Mouse (Mus musculus): ENCODE results near the gene Mast2.

Mast2 gene

DNA sequence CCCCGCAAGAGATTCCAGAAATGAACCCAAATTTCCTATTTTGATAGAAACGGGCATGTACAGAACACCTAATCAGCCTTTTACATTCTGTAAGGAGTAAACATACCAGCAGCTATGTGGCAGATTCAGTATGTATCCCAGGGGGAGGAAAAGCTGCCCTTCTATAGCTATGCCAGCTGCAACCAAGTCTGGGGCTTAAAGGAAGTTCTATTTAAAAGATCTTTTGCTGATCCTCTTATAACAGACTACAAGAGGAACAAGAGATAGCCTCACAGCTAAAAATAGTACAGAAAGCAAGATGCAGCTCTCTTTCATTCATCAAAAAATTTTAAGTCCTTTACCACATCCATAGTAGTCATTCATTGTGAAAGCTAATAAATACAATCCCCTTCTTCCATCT is 57.3 kb downstream of the Mast2 start:
- DNase-seq: no peak

DNA sequence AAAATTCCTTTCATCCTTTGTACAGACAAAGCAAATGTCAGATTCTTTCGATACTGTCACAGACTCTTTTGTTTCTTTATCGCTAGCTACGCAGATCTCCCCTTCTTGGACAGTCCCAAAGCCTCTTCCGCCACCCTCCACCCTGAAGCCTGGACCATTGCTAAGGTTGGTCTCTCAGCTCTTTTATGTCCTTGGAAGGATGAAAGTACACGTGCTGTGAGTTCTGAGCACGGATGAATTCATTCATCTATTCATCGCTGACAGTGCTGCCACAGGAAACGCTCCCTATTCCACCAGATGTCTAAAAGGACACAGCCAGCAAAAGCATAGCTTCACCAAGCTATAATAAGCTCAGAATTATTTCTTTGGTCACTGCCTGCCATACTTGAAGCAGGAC is 58.0 kb downstream of the Mast2 start:
- no peak for DNase-seq

DNA sequence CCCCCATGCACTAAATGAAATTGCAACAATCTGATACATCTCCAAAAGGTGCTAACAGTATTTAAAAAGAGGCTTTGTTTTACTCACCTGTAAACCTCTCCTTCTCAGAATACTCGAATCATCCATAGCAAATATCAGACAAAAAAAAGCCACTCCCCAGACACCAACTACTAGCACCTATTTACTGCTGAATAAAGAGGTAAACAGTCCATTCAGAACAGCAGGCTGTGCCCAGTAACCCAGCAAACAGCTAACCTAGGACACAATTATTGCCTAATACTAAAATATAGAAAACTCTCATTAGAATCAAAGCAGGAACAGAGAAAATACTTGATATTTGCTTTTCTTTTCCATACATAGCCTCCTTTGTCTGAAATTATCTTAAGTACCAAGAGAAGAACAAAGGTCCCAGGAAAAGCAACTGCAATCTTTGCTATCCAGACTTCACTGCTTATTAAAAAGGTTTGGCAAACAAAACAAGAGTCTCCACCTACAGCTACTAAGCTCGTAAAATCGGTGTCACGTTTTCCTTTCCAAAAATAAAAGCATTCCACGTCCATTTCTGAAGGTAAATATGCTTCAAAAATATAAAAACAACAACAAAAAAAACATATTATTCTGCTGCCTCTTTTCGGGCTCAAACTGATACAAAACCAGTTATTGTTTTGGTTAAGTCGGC is 58.6 kb downstream of the Mast2 start:
- DNase-seq: no peak

DNA sequence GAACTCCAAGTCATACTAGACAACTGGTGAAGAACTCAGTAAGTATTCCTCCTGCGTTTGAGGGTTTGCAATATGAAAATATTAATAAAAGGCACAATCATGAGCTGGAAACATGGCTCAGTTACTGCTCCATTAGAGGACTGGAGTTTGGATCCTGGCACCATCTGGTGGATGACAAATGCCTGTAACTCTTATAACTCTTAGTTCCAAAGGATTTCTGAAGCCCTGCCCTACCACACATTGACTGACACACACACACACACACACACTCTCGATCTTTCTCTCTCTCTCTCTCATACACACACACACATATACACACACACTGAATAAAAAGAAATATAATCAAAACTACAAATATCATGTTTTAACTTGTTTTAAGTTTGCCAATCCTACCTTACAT is 60.1 kb downstream of the Mast2 start:
- no peak for DNase-seq

DNA sequence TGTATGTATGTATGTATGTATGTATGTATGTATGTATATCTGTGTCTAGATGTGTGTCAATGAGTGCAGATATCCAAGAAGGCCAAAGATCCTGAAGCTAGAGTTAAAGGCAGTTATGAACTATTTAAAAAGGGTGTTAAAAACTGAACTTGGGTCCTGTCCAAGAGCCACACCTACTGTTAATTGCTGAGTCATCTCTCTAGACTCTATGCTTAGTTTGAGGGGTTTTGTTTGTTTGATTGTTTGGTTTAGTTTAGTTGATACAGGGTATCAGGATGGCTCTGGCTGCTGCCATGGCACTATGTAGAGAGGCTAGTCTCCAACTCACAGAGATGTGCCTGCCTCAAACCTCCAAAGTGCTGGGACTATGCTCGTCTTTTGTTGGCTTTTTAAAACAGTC is 61.3 kb downstream of the Mast2 start:
- DNase-seq: no peak

DNA sequence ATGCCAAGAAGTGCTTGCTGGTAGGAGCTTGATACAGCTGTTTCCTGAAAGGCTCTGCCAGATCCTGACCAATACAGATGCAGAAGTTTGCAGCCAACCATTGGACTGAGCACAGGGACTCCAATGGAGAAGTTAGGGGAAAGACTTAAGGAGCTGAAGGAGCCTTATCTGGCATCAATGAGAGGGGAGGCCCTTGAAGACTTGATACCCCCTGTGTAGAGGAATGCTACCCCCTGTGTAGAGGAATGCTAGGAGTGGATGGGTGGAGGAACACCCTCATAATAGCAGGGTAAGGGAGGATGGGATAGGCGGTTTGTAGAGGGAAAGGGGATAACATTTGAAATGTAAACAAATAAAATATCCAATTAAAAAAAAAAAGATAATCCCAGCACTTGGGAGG is 65.9 kb downstream of the Mast2 start:
- no peak for DNase-seq

DNA sequence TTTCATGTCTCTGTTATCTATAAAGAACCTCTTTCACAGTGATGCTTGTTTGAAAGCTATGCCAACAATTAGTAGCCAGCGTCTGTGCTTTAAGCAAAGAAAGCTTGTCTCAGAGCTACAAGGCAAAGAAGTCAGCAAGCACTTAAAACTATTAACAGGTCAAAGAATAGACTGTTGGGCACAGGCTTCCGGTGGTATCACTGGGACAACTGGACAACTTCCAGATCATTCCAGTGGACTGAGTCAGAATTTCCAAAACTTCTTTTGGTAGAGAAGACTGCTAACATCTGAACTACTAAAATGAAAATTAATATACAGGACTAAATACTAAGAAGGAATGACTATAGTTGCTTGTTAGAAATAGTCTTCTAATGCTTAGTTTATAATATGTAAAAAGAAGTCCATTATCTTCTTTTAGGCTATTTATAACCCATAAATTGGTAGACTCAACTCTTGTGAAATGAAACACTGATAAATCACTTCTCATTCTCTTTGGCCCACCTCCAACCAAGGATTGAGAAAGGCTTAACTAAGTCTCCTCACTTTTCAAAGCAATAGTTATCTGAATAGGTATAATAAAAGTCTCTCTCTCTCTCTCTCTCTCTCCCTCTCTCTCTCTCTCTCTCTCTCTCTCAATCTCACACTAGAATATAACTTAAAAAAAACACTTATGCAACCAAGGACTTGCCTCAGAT is 85.9 kb downstream of the Mast2 start:
- DNase-seq: no peak

DNA sequence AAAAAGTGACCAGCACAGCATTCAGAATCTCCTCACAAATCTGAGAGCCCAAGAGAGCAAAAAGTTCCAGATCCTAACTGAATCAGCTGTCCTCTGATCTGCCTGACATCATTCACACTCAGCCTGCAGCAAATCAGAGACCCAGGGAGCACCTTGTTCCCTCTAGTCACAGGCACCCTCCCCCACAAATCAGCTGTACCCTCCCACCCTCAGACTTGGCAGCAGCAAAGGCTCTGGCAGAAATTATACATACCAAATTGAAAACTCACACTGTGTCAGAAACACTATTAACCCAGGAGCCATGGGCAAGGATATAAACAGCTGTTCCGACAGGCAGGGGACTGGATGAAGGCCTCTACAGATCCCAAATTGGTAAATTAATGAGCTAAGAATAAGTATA is 92.3 kb downstream of the Mast2 start:
- DNase-seq: no peak

DNA sequence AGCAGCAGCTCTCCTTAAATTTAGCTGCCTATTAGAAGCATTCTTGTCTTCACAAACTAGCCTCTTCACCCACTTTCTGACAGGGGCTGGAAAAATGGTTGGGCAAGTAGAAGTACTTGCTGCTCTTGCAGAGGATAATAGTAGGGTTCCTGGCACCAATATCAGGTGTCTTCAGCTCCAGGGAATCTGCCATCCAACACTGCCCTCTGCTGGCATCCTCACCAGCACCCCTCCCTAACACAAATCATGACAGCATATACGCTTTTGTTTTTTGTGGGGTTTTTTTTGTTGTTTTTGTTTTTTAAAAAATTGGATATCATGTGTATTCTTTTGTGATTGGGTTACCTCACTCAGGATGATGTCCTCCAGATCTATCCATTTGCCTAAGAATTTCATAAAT is 105.9 kb downstream of the Mast2 start:
- peak; percentile 14 for DNase-seq

DNA sequence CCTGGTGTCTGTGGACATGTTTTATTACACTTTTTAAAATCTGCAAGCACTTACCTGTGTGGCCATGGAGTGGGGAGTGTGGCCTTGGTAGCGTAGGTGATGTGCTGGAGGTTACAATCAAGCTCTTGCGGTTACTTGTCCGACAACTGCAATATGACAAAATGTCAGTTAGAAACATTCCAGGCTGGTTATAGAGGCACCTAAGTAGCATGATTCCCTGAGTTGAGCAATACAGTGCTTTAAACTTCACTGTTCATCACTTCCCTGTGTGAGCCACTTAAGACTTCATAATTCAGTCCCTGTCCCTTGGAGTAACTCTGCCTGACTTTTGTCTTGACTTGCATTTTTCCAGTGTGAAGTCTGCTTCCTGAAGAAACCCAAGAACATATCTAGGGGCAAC is 111.1 kb downstream of the Mast2 start:
- no peak for DNase-seq

DNA sequence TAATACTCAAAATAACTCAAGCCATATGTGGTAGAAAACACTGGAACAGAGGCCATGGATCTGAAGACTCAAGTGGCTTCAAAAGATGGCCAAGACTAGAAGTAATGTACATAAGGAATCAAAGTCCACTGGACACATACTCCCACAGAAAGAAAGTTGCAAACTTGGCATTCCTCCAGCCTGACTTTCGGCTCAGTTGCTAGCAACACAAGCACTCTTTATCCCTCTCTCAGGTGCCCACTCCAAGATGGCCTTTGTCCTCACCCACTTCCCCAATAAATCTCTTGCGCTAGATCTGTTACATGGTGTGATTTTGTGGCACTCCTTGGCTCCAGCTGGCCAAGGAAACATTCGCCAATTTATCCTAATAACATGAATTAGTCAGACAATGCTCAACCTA is 111.5 kb downstream of the Mast2 start:
- DNase-seq: no peak

DNA sequence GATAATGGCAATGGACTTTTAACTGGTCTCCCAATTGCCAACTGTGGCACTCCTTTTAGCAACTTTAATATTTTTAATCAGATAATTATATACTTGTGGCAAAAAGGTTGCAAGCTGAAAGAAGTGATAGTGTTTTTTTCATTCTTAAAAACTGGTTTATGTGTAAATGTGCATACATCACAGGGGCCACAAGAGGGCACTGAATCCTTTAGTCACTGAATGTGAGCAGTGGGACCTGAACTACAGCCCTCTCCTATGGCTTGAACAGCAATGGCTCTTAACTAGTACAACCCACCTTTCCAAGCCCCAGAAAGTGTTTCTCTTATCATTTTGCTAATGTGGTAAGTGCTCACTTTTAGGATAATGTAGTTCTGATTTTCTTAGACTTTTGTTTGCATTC is 121.9 kb downstream of the Mast2 start:
- peak; percentile 56 for DNase-seq

DNA sequence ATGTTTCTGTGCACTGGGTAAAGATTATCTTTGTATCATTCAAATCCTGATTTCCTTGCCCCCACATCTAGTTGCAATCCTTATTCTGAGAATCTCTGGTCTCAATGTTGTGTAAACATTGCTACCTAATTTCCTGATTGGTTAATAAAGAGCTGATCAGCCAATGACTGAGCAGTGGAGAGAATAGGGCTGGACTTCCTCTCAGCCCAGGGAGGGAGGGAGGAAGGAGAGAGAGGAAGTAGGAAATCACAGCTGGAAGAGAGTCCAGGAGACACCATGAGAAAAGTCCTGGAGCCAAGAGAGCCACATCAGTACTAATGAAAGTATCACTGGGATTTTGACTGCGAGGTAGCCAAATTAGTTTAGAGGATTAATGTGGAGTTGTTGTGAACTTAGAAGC is 127.7 kb downstream of the Mast2 start:
- DNase-seq: no peak

DNA sequence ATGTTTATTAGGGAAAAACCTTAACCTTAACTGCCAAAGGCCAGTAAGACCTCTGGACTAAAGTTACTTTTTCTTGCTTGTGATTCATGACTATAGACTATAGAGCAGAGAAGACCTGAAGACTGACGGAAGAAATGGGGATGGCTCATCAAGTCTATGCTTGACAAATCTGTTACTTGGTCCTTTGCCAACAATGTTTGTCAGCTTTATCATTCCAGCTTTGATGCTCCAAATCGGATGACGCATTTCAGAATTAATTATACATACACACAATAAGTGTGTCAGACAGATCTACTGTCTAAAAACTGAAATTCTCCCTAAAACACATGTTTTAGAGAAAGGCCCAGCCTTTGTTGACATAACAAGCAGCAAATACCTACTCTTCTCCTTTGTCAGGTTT is 134.7 kb downstream of the Mast2 start:
- no peak for DNase-seq

DNA sequence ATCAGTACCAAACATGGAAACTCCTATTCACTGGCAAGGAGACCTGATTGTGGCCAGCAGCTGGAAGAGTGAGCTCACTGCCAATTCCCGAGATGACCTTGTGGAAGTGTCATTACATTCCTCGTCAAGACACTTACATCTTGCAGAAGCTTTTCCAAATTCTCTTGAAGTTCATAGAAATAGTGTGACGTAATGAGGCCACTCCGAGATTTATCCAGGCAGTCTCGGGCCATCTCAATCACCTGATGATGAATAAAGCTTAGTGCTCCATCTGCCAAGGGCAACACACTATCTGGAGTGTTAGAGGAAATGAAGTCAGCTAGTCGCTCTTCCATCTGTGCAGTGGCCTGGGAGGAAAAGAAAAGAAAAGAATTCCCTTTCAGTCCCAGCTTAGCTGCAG is 141.9 kb downstream of the Mast2 start:
- no peak for DNase-seq

DNA sequence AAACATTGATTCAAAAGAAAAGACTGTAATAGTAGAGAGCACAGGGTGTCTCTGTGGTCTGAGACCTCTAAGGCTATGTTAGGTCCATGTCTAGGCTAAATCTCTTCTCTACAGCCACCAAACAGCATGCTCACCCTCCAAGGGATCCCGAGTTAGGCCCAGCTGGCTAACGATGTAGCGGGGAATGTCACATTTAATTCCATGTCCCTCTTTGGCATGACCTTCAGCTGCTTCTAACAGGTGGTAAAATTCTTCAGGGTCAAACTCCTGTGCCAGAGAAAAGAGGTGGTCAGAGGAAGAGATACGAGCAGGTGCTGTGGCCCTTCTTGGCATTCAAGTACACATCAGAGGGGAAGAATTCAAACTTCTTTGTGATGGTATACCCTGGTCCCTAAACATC is 146.4 kb downstream of the Mast2 start:
- no peak for DNase-seq

DNA sequence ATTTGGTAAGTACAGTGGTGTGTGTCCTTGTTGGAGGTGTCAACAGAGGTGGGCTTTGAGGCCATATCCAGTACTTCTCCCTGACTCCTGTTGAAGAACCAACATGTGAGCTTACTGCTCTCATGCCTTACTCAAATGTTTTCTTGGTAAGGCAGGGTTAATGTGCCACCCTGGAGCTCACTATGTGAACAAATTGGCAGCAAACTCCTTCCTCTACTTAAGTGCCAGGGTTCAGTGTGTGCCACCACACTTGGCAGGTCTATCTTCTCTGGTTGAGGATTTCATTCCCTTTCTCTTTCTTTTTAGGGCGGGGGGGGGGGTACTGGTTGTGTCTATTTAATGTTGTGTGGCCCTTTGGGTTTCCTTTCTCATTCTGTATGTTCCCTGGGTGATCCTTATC is 159.4 kb downstream of the Mast2 start:
- no peak for DNase-seq

DNA sequence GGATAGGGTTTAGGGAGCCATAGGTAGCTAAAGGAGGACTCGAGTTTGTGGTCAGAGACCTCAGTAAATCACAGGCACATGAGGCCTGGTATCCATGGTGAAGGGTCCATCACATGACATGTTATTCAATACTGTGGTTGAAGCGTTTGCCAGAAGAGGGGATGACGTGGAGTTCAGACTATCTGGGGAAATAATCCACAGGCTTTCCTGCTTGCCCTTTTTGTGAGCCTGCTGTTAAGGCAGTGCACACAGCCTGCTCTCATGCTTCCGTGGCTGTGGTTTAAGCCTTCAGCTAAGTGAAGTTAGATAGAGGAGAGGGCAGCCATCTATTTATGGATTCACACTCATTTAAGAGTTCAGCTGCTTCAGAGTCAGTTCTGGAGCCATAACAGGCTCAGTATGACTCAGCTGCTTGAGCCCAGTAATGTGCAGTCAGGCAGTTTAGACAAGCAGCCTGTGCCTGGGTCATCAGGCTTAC is 163.1 kb downstream of the Mast2 start:
- no peak for DNase-seq

DNA sequence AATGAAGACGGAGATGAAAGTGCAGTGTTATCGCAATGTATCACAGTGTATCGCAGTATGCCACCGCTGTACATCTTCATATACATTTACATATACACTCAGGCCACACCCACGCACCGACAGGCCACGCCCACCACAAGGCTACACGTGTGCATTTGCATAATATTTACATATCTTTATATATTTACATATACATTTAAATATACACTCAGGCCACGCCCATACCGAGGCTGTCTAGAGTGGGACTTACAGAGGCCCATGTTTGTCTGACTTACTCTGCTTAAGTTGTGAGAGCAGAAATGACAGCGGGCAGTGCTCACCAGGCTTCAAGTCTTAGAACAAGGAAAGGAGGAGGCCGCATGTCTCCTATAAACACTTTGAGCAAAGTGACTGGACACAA is 170.7 kb downstream of the Mast2 start:
- no peak for DNase-seq

DNA sequence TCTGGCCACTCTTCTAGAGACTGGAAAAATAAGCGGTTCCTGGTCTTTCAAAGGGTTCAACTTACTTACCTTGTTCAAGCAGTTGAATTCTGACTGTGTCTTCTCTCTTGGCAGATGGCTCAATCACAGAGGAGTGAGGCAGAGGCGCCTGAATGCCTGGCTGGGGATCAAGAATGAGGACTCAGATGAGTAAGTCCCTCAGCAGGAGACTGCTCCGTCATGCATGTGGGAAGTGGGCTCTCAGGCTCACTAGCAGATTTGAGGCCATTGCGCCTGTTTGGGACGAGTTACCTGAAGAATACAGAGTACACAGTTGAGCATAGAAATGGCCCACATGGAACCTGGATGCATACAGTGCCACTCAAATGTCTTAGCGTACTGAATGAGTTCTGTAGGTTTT is 172.4 kb downstream of the Mast2 start:
- DNase-seq: no peak

DNA sequence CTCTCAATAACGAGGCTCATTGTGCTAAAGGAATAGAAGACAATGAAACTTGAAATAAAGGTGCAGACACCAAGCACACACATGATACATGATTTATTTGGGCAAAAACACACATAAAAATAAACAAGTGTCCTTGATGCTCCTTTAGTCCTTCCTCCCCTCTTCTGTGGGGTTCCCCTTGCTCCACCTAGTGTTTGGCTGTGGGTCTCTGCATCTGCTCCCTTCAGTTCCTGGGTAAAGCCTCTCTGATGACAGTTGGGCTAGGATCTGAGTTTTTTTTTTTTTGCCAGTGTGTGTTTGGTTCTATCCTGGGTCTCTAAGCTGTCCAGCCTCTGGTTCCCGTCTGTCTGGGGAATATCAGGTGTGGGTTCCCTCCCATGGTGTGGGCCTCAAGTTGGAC is 181.8 kb downstream of the Mast2 start:
- no peak for DNase-seq

DNA sequence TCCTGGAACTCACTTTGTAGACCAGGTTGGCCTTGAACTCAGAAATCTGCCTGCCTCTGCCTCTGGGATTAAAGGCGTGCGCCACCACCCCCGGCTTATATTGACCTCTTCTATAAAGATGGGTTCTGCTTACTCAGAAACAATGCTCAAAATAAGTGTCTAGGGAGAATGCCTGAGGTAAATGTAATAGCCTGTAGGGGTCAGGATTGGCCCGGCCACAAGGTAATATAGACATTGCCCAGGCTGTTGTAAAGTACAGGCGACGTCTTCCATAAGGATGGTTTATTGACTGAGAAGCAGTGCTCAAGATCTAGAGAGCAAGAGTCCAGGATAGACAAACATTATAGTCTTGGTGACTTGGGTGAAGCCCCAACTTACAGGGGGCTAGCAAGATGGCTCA is 195.8 kb downstream of the Mast2 start:
- DNase-seq: no peak
